Mouse (Mus musculus): Measurements from ENCODE around the gene Mapkap1.

Mapkap1 gene

DNA sequence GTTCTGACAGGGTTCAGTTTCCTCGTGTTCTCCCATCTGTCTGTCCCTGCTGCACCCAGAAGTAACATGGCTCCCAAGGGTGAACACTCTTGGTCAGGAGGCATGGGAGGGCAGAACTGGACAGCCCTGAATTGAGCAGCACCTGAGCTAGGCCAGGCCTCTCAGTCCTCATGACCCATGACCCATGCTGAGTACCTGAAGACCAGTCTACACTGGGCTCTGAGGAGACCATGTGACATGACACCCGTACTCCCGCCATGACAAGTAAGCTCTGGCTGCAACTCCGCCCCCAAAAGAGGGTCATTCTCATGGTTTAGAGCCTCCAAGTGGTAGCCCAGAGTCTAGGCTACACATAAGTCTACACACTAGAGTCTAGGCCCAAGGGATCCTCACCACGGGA, 233.2 kb downstream of the Mapkap1 start:
- DNase-seq, result no peak

DNA sequence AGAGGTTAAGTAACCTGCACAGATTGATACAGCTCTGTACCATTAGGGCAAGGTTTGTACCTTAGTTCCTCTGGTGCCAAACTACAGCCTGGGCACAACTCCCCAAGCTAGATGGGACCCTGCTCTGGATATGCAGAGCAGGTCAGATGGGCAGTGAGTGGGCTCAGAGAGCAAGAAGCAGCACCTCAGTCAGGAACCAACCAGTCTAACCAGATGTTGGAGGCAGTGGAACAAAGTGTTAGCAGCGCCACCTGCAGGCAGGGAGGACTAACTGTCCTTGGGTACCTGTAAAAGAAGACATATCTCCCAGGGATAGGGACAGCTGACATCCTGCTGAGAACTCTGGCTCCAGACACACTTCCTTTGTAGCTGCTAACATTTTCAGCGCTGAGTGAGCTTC, 235.8 kb downstream of the Mapkap1 start:
- no peak for DNase-seq

- DNase-seq, result no peak
Measured at GRCm38 (mm10) chr2:34644571-34645526, 238.3 kb downstream of the Mapkap1 start.

GRCm38 (mm10) chr2:34645851-34646540, 239.4 kb downstream of the Mapkap1 start:
- peak; percentile 65 for DNase-seq

DNA sequence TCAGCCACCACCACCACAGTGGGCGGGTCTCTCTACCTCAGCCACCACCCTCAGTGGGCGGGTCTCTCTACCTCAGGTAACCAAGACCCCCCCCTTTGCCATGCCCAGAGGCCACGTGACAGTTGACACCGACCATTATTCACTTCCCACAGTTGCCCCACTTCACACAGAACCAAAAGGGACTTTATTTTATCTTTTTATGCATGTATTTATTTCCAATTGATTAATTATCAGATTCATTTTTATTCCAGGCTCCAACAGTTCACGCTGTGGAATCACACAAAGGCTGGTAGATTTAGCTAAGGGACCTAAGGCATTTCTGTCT, 239.9 kb downstream of the Mapkap1 start:
- DNase-seq, result no peak

- DNase-seq, result no peak
Measured at GRCm38 (mm10) chr2:34647410-34647809, 240.8 kb downstream of the Mapkap1 start.

GRCm38 (mm10) chr2:34667820-34668219, 261.2 kb downstream of the Mapkap1 start:
- DNase-seq, result no peak

DNA sequence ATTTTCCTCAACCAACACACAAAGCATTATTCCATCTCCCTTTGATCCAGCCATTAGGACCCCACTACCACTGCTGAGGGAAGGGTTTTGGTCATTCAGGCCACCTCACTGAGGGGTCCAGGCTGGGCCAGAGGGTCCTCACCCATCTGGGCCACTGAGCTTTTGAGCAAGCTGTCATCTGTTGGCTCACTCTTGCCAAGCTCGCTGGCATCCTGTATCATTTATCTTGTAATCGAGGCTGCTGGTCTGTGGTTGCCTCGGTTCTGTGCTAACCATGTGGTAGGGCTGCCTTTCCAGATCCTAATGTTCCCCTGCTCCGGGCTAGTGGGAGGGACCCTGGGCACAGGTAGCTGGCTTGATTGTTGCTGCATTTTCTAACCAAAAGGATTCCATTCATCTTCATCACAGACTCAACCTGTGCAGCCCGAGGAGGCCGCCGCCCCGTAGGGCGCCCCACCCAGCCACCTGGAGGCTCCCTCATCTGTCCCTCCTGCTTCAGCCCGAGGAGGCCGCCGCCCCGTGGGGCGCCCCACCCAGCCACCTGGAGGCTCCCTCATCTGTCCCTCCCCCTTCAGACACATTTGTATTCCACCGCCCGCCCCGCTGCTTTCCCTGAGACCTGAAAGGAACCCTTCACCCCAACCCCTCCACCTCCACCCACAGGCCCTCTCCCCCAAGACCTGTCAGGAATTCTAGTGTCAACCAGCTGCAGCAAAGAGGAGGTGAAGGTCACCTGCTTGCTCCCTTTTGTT, 262.0 kb downstream of the Mapkap1 start:
- no peak for DNase-seq

DNA sequence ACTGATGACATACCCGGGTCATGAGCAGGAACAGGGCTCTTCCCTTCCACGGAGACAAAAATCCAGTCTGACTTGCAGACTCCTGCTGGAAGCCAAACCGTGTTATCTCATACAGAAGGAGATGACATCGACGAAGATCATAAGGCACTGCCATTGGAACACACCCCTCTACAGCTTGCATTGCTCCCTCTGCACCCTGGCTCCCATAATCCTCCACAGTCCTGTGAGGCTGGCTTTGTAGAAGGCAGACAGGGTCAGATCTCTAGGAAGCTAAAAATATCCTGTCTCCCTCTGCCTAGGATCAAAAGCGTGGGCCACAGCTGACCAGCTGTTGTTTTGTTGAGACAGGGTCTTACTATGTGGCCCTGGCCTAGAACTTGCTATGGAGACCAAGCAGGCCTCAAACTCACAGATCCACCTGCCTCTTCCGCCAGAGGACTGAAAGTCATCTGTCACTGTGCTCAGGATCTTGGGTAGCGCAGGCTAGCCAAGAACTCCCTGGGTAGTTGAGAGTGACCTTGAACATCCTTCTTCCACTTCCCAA, 262.7 kb downstream of the Mapkap1 start:
- DNase-seq, result no peak

DNA sequence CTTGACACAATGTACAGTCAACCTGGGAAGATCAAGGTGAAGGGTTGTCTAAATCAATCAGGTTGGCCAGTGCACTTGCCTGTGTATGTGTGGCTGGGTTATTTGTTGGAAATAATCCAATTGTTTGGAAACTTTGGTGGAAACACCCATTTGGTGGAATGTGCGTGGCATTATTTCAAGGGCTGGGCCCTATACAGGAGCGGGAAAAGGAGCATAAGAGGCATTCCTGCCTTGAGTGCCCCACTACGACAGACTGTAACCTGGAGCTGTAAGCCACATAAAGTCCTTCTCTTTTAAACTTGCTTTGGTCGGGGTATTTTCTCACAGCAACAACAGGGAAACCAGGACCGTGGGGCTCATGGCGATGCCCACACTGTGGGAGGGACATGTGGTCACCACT, 263.9 kb downstream of the Mapkap1 start:
- DNase-seq, result no peak

DNA sequence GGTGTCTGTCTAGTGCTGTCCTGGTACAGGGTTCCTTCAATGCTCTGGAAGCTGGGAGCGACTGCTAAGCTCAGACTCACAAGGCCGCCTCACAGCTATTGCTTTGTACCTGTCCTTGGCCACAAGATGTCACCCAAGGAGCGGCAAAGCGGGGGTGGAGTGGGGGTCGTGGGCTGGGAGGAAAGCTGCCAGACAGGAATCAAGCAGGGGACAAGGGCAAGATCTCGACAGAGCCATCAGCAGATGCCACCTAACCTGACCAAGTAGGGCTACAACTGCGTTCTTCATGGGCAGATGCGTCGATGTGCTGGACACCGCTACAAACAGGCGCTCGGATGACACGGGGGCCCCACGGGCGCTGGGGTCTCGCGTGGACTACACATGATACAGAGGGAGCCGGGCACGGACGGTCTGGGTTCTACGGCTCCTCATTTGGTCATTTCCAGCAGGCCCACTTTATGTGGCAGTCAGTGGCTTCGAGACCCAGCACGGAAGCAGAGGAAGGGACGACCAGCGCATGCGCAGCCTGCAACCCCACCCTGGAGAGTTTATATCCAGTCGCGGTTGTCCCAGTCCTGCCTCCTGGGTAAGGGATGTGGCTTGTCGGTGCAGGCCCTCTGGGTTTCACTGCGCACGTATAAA, 264.9 kb downstream of the Mapkap1 start:
- peak; percentile 7 for DNase-seq

DNA sequence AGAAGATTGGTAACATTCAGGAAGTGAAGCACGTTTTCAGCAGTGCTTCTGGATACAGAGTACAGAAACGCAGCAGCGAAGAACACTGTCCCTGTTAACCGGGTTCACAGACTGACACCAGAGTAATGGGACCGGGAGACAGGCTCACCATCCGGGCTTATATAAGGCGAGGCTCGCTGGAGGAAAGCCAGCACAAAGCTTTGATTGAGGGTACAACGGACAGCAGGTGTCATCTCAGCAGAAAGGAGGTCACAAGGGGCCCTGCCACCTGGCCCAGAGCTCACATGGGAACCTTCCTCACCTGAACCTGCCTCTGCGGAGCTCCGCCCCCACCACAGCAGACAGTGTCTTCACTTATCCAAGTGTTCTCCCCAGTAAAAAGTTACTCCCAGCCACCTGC, 267.3 kb downstream of the Mapkap1 start:
- no peak for DNase-seq

Measured in kidney, adult 11 months (tissue).